Mouse (Mus musculus): ENCODE measurements around the gene Smyd4. TPM values are rescaled to one million over a fixed set of nuclear protein-coding genes. Genes with fewer than 3 reads are reported as not detected.

The Smyd4 gene
- total RNA-seq, 2 experiments from 2014 or later: 4.0 to 4.3 TPM

DNA sequence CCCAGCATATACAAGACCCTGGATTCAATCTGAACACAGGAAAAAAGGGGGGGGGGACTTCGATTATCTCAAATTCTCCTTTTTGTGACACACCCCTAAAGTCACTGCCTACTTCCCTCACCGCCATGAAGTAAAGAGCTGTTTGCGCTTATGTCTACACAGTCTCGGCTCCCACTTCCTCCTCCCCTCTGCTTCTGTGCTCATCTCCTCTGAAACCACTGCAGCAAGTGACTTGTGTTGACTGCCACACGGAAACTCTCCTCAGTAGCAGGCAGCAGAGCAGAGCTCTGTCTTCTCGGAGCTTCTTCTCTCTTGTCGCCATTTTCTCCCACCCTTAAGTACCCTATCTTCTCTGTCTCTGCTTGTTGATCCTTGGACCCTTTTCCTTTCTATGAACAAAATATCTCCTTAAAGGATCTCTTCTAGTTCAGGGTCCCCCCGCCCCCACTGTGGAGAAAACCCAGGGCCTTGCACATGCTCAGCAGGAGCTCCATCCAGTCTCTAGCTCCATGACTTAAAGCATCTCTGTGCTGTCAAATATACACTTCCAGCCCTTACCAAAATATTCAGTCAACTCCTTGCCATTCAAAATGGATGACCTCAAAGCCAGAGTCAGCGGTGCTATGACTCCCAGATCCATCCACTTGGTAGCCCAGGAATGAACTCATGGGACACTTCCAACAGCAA lies 80.9 kb downstream of the Smyd4 start:
- Histone ChIP-seq H3K27ac (no peak overlapping the region), H3K4me3 (no peak overlapping the region)
- DNase-seq: no peak
- TF ChIP-seq CTCF (IDR thresholded peaks at IDR 0.05): no peak
- intact Hi-C loops (cut with DNase I): no loop called here

DNA sequence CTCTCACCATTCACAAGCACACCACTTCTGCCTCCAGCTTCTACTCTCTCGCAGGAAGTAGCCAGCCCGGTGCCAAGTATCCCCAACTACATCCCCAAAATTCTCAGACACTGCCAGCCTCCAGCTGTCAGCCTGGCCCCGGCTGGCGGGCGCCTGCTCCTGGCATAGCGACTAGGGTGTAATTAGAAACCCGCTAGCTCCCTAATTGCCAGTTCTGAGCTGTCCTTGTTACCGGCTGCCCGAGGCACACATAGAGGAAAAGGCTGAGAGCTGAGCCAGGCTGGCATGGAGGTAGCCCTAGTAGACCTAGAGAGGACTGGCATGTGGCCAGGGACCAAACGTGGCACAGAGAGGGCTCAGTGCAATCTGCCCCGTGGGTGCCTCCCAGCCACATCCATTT lies 83.1 kb downstream of the Smyd4 start:
- Histone ChIP-seq H3K27ac (peak overlapping the region; percentile 49), H3K4me3 (no peak overlapping the region)
- intact Hi-C loops (cut with DNase I): no loop called here
- peak; percentile 92 for DNase-seq
- no peak for TF ChIP-seq CTCF (IDR thresholded peaks at IDR 0.05)

DNA sequence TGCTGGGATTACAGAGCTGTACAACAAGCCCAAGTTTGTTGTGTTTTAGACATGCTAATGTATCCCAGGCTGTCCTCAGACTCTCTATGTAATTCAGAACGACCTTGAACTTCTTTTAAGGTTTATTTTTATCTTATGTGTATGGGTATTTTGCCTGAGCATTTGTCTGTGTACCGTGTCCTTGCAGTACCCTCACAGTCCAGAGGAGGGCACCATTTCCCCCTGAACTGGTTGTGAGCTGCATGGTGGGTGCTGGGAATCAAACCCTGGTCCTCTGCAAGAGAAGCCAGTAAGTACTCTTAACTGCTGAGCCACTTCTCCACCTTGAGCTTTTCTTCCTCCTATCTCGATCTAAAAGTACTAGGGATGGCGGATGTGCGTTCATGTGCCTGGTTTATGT lies 85.9 kb downstream of the Smyd4 start:
- intact Hi-C loops (cut with DNase I): no loop called here
- no peak overlapping the region for H3K4me3 ChIP-seq
- peak; percentile 29; the same call in 1 of the 2 replicates for TF ChIP-seq CTCF (IDR thresholded peaks at IDR 0.05)
- DNase-seq: no peak
- no peak overlapping the region for H3K27ac ChIP-seq

DNA sequence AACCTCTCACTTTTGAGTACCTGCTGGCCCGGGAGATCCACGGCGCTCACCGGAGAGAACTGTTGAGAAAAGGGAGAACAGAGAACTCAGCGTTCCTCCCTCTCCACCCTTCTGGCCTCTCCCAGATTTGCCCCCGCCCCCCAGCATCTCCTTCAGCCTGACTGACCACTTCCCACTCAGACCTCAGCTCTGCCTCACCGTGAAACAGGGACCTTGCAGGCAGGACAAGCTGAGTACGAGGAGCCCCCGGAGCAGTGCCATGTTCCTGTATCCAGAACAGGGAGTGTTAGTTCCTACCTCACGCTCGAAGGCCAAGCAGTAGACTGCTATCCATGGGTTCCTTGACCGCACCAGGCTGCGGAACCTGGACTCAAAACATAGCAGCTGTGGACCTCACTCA lies 90.0 kb downstream of the Smyd4 start:
- TF ChIP-seq CTCF (IDR thresholded peaks at IDR 0.05): no peak
- intact Hi-C loops (cut with DNase I): no loop called here
- H3K4me3 ChIP-seq: no peak overlapping the region
- H3K27ac ChIP-seq: no peak overlapping the region
- DNase-seq: no peak

DNA sequence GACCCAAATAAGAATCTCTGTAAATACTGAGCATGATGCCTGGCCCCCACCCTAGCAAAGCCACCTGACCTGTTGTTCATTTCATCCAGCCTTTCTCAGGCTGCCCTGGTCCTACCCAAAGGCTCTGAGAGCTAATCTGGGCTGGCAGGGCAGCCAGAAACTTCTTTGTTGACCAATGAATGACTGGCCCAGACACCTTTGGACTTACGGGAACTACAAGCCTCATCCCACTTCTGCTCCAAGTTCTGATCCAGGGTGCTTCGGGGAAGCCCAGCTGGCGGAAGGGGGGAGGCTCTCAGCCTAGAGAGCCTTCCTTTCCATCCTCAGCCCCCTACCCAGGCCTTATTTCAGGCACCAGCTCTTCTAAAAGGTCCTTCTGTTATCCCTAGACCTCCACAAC lies 90.6 kb downstream of the Smyd4 start:
- intact Hi-C loops (cut with DNase I): no loop called here
- no peak for TF ChIP-seq CTCF (IDR thresholded peaks at IDR 0.05)
- H3K27ac ChIP-seq: no peak overlapping the region
- H3K4me3 ChIP-seq: no peak overlapping the region
- no peak for DNase-seq

DNA sequence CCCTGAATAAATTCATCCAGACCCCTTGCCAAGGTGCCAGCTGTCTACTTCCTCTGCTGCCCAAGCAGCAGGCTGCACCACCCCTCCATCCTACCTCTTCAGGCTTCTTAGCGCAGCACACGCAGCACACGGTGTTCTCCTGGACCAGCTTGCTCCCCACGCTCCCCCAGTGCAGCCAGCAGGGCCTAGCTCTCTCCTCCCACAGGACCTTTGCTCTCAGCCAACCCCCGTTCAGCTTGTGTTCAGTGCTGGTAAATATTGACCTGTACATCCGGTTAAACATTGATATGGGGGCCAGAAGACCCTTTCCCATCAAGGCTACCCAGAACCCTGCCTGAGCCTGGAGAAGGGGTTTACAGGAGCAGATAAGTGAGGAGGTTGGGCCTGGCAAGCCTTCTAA lies 91.1 kb downstream of the Smyd4 start, which contains the start of gene Serpinf2:
TSS of gene Serpinf2 (minus strand) at position 229 of the 400 bp plus-strand sequence.
- no peak for TF ChIP-seq CTCF (IDR thresholded peaks at IDR 0.05)
- DNase-seq: no peak
- Histone ChIP-seq H3K27ac (no peak within 1 kb of the TSS), H3K4me3 (no peak within 1 kb of the TSS)
- intact Hi-C loops (cut with DNase I): no loop called here

DNA sequence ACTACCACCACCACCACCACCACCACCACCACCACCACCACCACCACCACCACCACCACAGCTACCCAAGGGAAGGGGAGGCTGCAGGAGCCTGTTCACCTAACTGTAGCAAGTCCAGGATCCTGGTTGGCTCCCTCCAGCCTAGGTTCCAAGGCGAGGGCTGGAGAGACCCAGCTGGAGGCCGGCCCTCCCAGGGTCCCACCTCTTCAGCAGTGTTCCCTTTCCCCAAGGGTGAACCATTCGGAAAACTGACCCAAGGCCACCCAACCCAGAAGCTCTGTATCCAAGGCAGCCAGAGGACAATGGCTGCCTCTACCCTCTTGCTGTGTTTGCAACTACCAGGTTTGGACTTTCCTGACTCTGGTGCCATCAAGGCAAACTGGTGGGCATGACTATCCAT lies 91.7 kb downstream of the Smyd4 start:
- no peak overlapping the region for H3K27ac ChIP-seq
- no peak for DNase-seq
- intact Hi-C loops (cut with DNase I): no loop called here
- no peak for TF ChIP-seq CTCF (IDR thresholded peaks at IDR 0.05)
- no peak overlapping the region for H3K4me3 ChIP-seq

DNA sequence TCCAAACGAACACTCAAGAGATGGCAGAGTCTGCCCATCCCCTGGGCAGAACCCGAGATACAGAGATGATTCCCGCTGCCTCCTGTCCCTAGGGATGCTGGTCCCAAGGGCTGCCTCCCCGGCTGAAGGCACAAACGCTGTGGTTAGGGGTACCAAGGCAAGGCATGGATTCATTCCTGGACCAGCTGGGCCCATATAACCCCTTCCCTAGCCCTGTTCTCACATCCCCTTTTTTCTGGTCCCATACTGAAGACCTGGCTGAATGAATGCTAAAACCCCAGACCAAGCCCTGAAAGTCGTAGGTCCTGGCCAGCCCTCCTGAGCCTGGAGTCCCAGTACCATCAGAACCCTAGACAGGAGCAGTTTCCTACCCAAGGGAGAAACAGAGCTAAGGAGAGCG lies 92.8 kb downstream of the Smyd4 start:
- TF ChIP-seq CTCF (IDR thresholded peaks at IDR 0.05): no peak
- Histone ChIP-seq H3K27ac (no peak overlapping the region), H3K4me3 (no peak overlapping the region)
- intact Hi-C loops (cut with DNase I): no loop called here
- DNase-seq: no peak

DNA sequence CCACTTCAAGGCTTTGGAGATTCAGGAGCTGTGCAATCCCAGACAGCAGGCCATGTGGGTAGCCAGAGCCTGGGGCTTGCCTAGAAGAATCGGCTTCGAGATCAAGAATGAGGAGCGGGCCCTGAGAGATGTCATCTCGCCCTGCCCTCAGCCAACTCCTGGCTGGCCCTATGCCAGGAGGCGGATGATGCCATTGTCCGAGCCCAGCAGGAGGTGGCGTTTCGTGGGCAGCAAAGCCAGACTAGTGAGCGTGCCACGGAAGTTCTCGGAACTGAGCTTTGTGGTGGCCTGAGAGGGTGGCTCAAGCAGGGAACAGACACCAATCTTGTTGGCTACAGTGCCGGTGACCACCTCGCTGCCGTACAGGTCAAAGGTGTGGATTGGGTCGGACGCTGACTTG lies 93.4 kb downstream of the Smyd4 start:
- H3K4me3 ChIP-seq: no peak overlapping the region
- intact Hi-C loops (cut with DNase I): no loop called here
- DNase-seq: no peak
- no peak for TF ChIP-seq CTCF (IDR thresholded peaks at IDR 0.05)
- no peak overlapping the region for H3K27ac ChIP-seq

DNA sequence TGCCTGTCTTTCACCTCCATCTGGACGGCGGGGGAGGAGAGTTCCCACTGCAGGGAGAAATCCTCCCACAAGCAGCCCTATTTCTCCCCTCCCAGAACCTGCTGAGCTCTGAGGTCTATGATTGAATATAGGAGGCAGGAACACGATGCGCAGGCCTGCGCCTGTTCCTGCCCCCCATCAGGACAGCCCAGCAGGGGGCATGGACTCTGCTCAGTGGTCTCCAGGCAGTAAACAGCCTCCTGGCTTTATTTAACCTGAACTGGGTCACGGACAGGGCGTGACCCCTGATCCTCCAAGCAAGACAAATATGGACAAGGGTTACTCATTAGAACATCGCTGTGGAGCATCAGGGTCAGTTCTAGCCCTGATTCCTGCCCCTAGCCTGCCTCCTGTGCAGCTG lies 95.5 kb downstream of the Smyd4 start:
- no peak for DNase-seq
- H3K27ac ChIP-seq: no peak overlapping the region
- H3K4me3 ChIP-seq: no peak overlapping the region
- intact Hi-C loops (cut with DNase I): no loop called here
- no peak for TF ChIP-seq CTCF (IDR thresholded peaks at IDR 0.05)

DNA sequence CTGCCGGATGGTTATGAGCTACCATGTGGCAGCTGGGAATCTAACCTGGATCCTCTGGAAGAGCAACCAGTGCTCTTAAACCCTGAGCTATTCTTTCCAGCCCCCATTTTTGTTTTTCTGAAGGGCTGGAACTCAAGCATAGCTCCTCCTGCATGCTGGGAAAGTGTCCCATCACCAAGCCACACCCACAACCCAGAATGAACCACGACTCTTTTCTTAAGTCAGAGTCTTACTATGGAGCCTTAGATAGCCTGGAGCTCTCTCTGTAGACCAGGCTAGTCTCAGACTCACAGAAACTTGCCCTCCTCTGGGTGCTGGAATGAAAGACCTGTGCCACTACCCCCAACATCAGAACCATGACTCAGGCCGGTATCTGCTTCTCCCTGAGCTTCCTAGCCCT lies 100.3 kb downstream of the Smyd4 start:
- Histone ChIP-seq H3K27ac (no peak overlapping the region), H3K4me3 (no peak overlapping the region)
- DNase-seq: no peak
- intact Hi-C loops (cut with DNase I): no loop called here
- no peak for TF ChIP-seq CTCF (IDR thresholded peaks at IDR 0.05)

DNA sequence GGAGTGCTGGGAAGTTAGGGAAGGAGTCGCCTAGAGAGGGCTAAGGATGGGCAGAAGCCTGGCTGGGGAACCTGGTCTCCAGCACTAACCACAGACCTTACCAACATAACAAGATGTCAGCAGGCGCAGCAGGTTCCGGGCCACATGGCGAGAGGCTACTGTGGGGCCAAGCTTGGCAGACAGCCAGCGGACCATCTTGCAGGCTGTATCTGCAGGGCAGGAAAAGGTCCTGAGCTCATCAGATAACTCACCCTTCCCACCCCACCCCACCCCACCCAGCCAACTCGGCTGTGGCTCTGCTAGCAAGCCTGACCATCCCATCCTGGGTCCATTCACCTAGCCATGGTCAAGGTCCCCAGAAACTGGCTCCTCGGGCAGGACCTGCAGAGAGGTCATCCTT lies 101.5 kb downstream of the Smyd4 start:
- DNase-seq: no peak
- TF ChIP-seq CTCF (IDR thresholded peaks at IDR 0.05): no peak
- no peak overlapping the region for H3K4me3 ChIP-seq
- H3K27ac ChIP-seq: no peak overlapping the region
- intact Hi-C loops (cut with DNase I): no loop called here

DNA sequence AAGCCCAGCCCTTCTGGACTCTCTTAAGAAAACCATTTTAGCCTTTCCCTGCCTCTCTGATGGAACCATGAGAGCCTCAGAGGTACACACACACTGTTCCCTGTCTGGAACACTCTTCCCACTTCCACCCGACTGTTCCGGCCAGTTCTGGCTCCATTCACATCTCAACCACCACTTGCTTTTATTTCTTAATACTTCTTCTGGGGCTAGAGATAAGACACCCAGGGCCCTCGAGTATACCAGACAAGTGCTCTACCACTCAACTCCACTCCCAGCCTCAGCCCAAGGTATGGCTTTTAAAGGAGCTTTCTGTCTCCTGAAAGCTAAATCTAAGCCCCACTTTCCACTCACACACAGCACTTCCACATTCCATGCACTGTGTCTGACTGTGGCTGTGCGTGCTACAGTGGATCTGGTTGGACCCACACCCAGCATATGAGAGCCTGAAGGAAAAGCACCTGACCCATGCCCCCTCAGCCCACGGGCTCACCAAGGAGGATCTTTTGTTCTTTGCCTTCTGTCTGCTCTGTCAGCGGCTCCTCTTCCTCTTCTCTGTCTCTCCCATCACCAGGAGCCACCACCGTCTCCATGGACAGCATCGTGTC lies 102.2 kb downstream of the Smyd4 start:
- no peak for DNase-seq
- Histone ChIP-seq H3K27ac (no peak overlapping the region), H3K4me3 (peak overlapping the region; percentile 24)
- intact Hi-C loops (cut with DNase I): no loop called here
- TF ChIP-seq CTCF (IDR thresholded peaks at IDR 0.05): no peak

DNA sequence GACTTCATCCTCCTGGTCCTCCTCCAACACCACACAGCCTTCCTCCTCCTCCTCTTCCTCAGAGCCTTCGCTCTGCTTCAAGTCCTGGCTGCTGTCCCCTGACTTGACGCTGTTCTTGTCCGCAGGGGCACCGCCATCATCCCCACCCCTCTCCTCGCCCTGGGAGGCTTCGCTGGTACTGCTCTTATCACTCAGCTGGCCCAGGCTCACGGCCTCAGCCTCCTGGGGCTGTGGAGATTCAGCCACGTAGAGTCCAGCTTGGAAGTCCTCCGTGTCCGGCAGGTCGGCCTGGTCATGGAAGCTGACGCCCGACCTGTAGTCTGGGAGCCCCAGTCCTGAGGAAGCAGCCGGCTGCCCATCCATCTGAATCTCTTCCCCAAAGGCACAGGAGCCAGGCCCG lies 102.7 kb downstream of the Smyd4 start:
- DNase-seq: no peak
- H3K27ac ChIP-seq: no peak overlapping the region
- TF ChIP-seq CTCF (IDR thresholded peaks at IDR 0.05): no peak
- intact Hi-C loops (cut with DNase I): no loop called here
- peak overlapping the region; percentile 24 for H3K4me3 ChIP-seq

Data from gastrocnemius, adult 2 months (tissue).